Comparison of ENCODE assay signal across 7 mouse cellular contexts in the genomic region with DNA sequence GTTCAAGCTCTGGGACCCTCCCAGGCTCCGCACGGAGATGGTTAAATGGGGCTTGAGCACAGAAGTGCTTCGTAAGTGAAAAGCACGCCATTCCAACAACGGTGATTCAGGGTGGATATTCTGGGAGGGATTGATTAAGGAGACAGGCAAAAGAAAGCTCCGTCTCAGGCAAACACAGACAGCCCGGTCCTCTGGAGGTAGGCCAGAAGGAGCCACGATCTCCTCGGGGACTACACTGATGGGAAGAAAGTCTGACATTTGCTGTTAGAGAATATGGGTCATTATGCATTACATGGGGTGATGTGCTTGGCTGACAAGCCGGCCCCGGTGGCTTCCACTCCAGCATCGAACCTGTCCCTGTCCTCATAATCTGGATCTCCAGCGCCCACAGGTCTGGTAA.
"Had no signal": no experiment of that assay in that cellular context is flagged by ENCODE, and none has a peak within 500 bp of the region (broad histone marks: within the 10 kb centered on the region; RNA-seq: fewer than 3 reads in every experiment).

No protein-coding gene starts in this region.

- H3K36me3 ChIP-seq: limb, embryonic 13.5 days; neural tube, embryonic 15.5 days had no signal

- H3K4me3 ChIP-seq: limb, embryonic 13.5 days; myocyte; neural tube, embryonic 15.5 days had no signal

- H3K27ac ChIP-seq: kidney, postnatal 0 days; limb, embryonic 13.5 days; liver, embryonic 14.5 days; neural tube, embryonic 15.5 days had no signal

- H3K4me2 ChIP-seq: limb, embryonic 13.5 days; neural tube, embryonic 15.5 days had no signal

- DNase-seq: right cerebral cortex, postnatal 25 days; thymus, postnatal 4 days had no signal

- H3K9me3 ChIP-seq: limb, embryonic 13.5 days; neural tube, embryonic 15.5 days had no signal

- H3K9ac ChIP-seq: limb, embryonic 13.5 days; liver, embryonic 14.5 days; neural tube, embryonic 15.5 days had no signal

- H3K27me3 ChIP-seq: limb, embryonic 13.5 days; neural tube, embryonic 15.5 days had no signal
